8 mouse cellular contexts compared by ENCODE assay signal in the genomic region with DNA sequence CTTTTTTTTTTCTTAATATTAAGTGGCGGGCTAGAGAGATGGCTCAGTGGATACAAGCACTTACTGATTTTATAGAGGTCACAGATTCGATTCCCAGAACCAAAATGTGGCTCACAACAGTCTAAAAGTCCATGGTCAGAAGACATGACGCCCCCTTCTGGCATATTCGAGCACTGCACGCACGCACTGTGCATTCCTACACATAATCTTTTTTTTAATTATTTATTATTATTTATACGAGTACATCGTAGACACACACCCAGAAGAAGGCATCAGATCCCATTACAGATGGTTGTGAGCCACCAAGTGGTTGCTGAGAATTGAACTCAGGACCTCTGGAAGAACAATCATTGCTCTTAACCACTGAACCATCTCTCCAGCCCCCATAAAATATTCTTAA. TPM values are rescaled to one million over a fixed set of nuclear protein-coding genes. Genes with fewer than 3 reads are reported as not detected.
DNase-seq lines count a peak whose midpoint lies in the region; ATAC-seq and TF ChIP-seq lines count a peak whose summit lies in the region.

No protein-coding gene starts in this region.

- TF ChIP-seq POLR2A in limb, embryonic 14.5 days (IDR thresholded peaks at IDR 0.05; ENCODE audit: borderline replicate concordance, extremely low read depth, insufficient read depth, insufficient read length) = no peak

- no peaks in the 10 kb centered on the region for H3K36me3 ChIP-seq in forebrain, embryonic 11.5 days (ENCODE audit: control insufficient read depth, insufficient read depth, low read length)
- H3K36me3 ChIP-seq in limb, embryonic 14.5 days (ENCODE audit: control insufficient read depth, insufficient read depth, low read length) = no peaks in the 10 kb centered on the region

- no peak overlapping the region for H3K27ac ChIP-seq in forebrain, embryonic 11.5 days (ENCODE audit: low read depth, low read length)
- no peak overlapping the region for H3K27ac ChIP-seq in limb, embryonic 14.5 days (replicated peaks; ENCODE audit: low read depth, low read length)

- H3K4me1 ChIP-seq in forebrain, embryonic 11.5 days (replicated peaks; ENCODE audit: control insufficient read depth, insufficient read depth, low read length) = peaks cover 3% of the 10 kb centered on the region; the same call in 1 of the 2 replicates
- H3K4me1 ChIP-seq in limb, embryonic 14.5 days (ENCODE audit: control insufficient read depth, insufficient read depth, low read length) = peaks cover 5% of the 10 kb centered on the region; the same call in 1 of the 2 replicates

- no peak for ATAC-seq in forebrain, embryonic 11.5 days (replicated peaks; ENCODE audit: low FRiP score)
- ATAC-seq in limb, embryonic 14.5 days (ENCODE audit: low FRiP score, low read depth) = no peak

- 70% methylated on average over 8 of the region's 8 CpGs for WGBS in forebrain, embryonic 11.5 days
- WGBS in limb, embryonic 14.5 days = 73% methylated on average over 8 of the region's 8 CpGs

- H3K27me3 ChIP-seq in forebrain, embryonic 11.5 days (ENCODE audit: control insufficient read depth, insufficient read depth, low read length) = no peaks in the 10 kb centered on the region
- H3K27me3 ChIP-seq in limb, embryonic 14.5 days (ENCODE audit: control insufficient read depth, insufficient read depth, low read length) = no peaks in the 10 kb centered on the region

- peak overlapping the region; percentile 37 for H3K4me3 ChIP-seq in forebrain, embryonic 11.5 days (ENCODE audit: low read depth, low read length)
- H3K4me3 ChIP-seq in limb, embryonic 14.5 days (replicated peaks; ENCODE audit: low read length) = peak overlapping the region; percentile 46

- intact Hi-C loops in heart, postnatal 10 days (cut with DNase I) = no loop called here

- DNase-seq in heart, adult 11 months = peak; percentile 90
- no peak for DNase-seq in heart, postnatal 10 days
- peak; percentile 41 to 45 for DNase-seq in B cell, adult 2 months
- DNase-seq in forebrain, embryonic 11.5 days (ENCODE audit: low spot score) = no peak
- DNase-seq in limb, embryonic 14.5 days (ENCODE audit: low spot score) = no peak
- DNase-seq in embryo, embryonic 10.5 days (ENCODE audit: low spot score) = no peak
- DNase-seq in urinary bladder, postnatal 10 days (ENCODE audit: low spot score) = no peak
- DNase-seq in T-cell, adult 2 months (ENCODE audit: low spot score) = no peak

- no peak overlapping the region; the same call in 1 of the 2 replicates for H3K9ac ChIP-seq in forebrain, embryonic 11.5 days (ENCODE audit: low read length)
- peak overlapping the region; percentile 58; the same call in 1 of the 2 replicates for H3K9ac ChIP-seq in limb, embryonic 14.5 days (ENCODE audit: low read depth, low read length, severe bottlenecking)

- no peaks in the 10 kb centered on the region for H3K9me3 ChIP-seq in forebrain, embryonic 11.5 days (ENCODE audit: control insufficient read depth, low read length)
- H3K9me3 ChIP-seq in limb, embryonic 14.5 days (ENCODE audit: control insufficient read depth, low read length) = no peaks in the 10 kb centered on the region

- H3K4me2 ChIP-seq in forebrain, embryonic 11.5 days (ENCODE audit: low read depth, low read length, severe bottlenecking) = peak overlapping the region; percentile 80
- peak overlapping the region; percentile 80 for H3K4me2 ChIP-seq in limb, embryonic 14.5 days (replicated peaks; ENCODE audit: low read depth, low read length, severe bottlenecking)

RNA-seq across cellular contexts. Expression of a gene that starts 3.9 kb away (rescaled TPM):
- 1 to 10 TPM; 2.4 to 4.0 TPM for total RNA-seq in heart, postnatal 10 days (2021)
- 15.5 and 23.2 TPM in 2 replicates for polyA plus RNA-seq in forebrain, embryonic 11.5 days (2014; fragmentation: Nextera tagmentation; extraction: Ambion mirVana)
- 14.6 and 15.6 TPM in 2 replicates for polyA plus RNA-seq in limb, embryonic 14.5 days (2012; rRNA removed)
- polyA plus RNA-seq in limb, embryonic 14.5 days (2014; fragmentation: Nextera tagmentation; extraction: Ambion mirVana) = 20.4 and 25.4 TPM in 2 replicates

Comparison
In these comparisons a context has a peak if more than half of its experiments do, and no peak if none do; other contexts are left out.
1. DNase-seq: peak in heart, adult 11 months (single experiment) and B cell, adult 2 months (2 of 2); none in heart, postnatal 10 days (0 of 2), forebrain, embryonic 11.5 days (single experiment), limb, embryonic 14.5 days (single experiment), embryo, embryonic 10.5 days (single experiment), urinary bladder, postnatal 10 days (single experiment) and T-cell, adult 2 months (single experiment).